Comparison of ENCODE assay signal across 25 mouse cellular contexts in genomic region chr16:38369992-38370484, GRCm38 (mm10). TPM values are rescaled to one million over a fixed set of nuclear protein-coding genes. Genes with fewer than 3 reads are reported as not detected.
DNase-seq lines count a peak whose midpoint lies in the region; ATAC-seq lines count a peak whose summit lies in the region.
"Had no signal": no experiment of that assay in that cellular context is flagged by ENCODE, and none has a peak within 500 bp of the region (broad histone marks: within the 10 kb centered on the region; RNA-seq: fewer than 3 reads in every experiment).

No protein-coding gene starts in this region.

- H3K9me3 ChIP-seq in heart, embryonic 10.5 days = no peaks in the 10 kb centered on the region
- H3K9me3 ChIP-seq in limb, embryonic 15.5 days = no peaks in the 10 kb centered on the region
- H3K9me3 ChIP-seq in limb, embryonic 10.5 days (replicated peaks) = no peaks in the 10 kb centered on the region
- H3K9me3 ChIP-seq in embryonic facial prominence, embryonic 10.5 days = no peaks in the 10 kb centered on the region
- H3K9me3 ChIP-seq in liver, embryonic 16.5 days (replicated peaks; ENCODE audit: control insufficient read depth, low read length) = no peaks in the 10 kb centered on the region
- H3K9me3 ChIP-seq: forebrain, embryonic 10.5 days; hindbrain, embryonic 12.5 days; neural tube, embryonic 12.5 days had no signal

- 72% methylated on average over 4 of the region's 4 CpGs for WGBS in heart, embryonic 10.5 days
- 74% methylated on average over 4 of the region's 4 CpGs for WGBS in limb, embryonic 15.5 days
- WGBS in limb, embryonic 10.5 days = 80% methylated on average over 4 of the region's 4 CpGs
- WGBS in embryonic facial prominence, embryonic 10.5 days = 76% methylated on average over 4 of the region's 4 CpGs
- 72% methylated on average over 4 of the region's 4 CpGs for WGBS in liver, embryonic 16.5 days (ENCODE audit: insufficient replicate concordance)

- DNase-seq in heart, embryonic 10.5 days (ENCODE audit: low spot score) = peak; percentile 57
- DNase-seq in heart, postnatal 4 days = no peak
- no peak for DNase-seq in limb, embryonic 10.5 days (ENCODE audit: low spot score)
- DNase-seq in embryonic facial prominence, embryonic 10.5 days (ENCODE audit: low spot score) = no peak
- DNase-seq in thymus, postnatal 0 days (ENCODE audit: low spot score) = no peak
- DNase-seq in spleen, postnatal 14 days (ENCODE audit: low spot score in 2 of 2) = no peak
- DNase-seq: cerebellum, adult 2 months; cerebellum, postnatal 36 days; kidney, adult 8-10 months; kidney, postnatal 25 days; left cerebral cortex, postnatal 4 days; lung, adult 2 months; lung, postnatal 36 days; thymus, postnatal 14 days had no signal

- peaks cover 70% of the 10 kb centered on the region for H3K36me3 ChIP-seq in heart, embryonic 10.5 days
- H3K36me3 ChIP-seq in limb, embryonic 15.5 days = no peaks in the 10 kb centered on the region
- H3K36me3 ChIP-seq in limb, embryonic 10.5 days = no peaks in the 10 kb centered on the region
- no peaks in the 10 kb centered on the region for H3K36me3 ChIP-seq in embryonic facial prominence, embryonic 10.5 days (replicated peaks)
- H3K36me3 ChIP-seq in liver, embryonic 16.5 days (ENCODE audit: control insufficient read depth, insufficient read depth) = no peaks in the 10 kb centered on the region
- H3K36me3 ChIP-seq: forebrain, embryonic 10.5 days; hindbrain, embryonic 12.5 days; neural tube, embryonic 12.5 days had no signal

- no peaks in the 10 kb centered on the region for H3K27me3 ChIP-seq in heart, embryonic 10.5 days (ENCODE audit: insufficient read depth, poor library complexity, severe bottlenecking)
- H3K27me3 ChIP-seq in limb, embryonic 15.5 days = no peaks in the 10 kb centered on the region
- no peaks in the 10 kb centered on the region for H3K27me3 ChIP-seq in limb, embryonic 10.5 days (ENCODE audit: low read depth, poor library complexity, severe bottlenecking)
- no peaks in the 10 kb centered on the region for H3K27me3 ChIP-seq in embryonic facial prominence, embryonic 10.5 days (replicated peaks; ENCODE audit: low read depth, poor library complexity, severe bottlenecking)
- no peaks in the 10 kb centered on the region for H3K27me3 ChIP-seq in liver, embryonic 16.5 days (ENCODE audit: control insufficient read depth, insufficient read depth, low read depth, low read length)
- H3K27me3 ChIP-seq: CH12.LX; hindbrain, embryonic 12.5 days; neural tube, embryonic 12.5 days had no signal

- no peak overlapping the region for H3K4me2 ChIP-seq in limb, embryonic 15.5 days
- no peak overlapping the region for H3K4me2 ChIP-seq in liver, embryonic 16.5 days (ENCODE audit: low read depth, low read length)
- H3K4me2 ChIP-seq: hindbrain, embryonic 12.5 days; midbrain, embryonic 11.5 days; neural tube, embryonic 12.5 days had no signal

- no peak overlapping the region for H3K9ac ChIP-seq in limb, embryonic 15.5 days
- no peak overlapping the region for H3K9ac ChIP-seq in liver, embryonic 16.5 days (ENCODE audit: low read depth, low read length)
- H3K9ac ChIP-seq: hindbrain, embryonic 12.5 days; neural tube, embryonic 12.5 days had no signal

- no peak for ATAC-seq in limb, embryonic 15.5 days (ENCODE audit: insufficient number of reproducible peaks, low FRiP score, low TSS enrichment, low read depth)
- no peak for ATAC-seq in liver, embryonic 16.5 days (ENCODE audit: low read depth)
- ATAC-seq: inflammation-experienced regulatory T-cells, adult 6 months had no signal

- peaks cover 60% of the 10 kb centered on the region for H3K4me1 ChIP-seq in heart, embryonic 10.5 days
- H3K4me1 ChIP-seq in limb, embryonic 15.5 days = no peaks in the 10 kb centered on the region; the same call in 1 of the 2 replicates
- H3K4me1 ChIP-seq in limb, embryonic 10.5 days = peaks cover 12% of the 10 kb centered on the region
- peaks cover 20% of the 10 kb centered on the region for H3K4me1 ChIP-seq in embryonic facial prominence, embryonic 10.5 days
- H3K4me1 ChIP-seq in liver, embryonic 16.5 days (ENCODE audit: control insufficient read depth, low read depth, low read length) = peaks cover 50% of the 10 kb centered on the region
- H3K4me1 ChIP-seq: hindbrain, embryonic 12.5 days; neural tube, embryonic 12.5 days had no signal

- H3K4me3 ChIP-seq in heart, embryonic 10.5 days = no peak overlapping the region
- H3K4me3 ChIP-seq in limb, embryonic 15.5 days = no peak overlapping the region
- H3K4me3 ChIP-seq in limb, embryonic 10.5 days = no peak overlapping the region
- H3K4me3 ChIP-seq in embryonic facial prominence, embryonic 10.5 days = no peak overlapping the region
- no peak overlapping the region for H3K4me3 ChIP-seq in liver, embryonic 16.5 days (ENCODE audit: low read depth, low read length)
- H3K4me3 ChIP-seq: forebrain, embryonic 10.5 days; hindbrain, embryonic 12.5 days; neural tube, embryonic 12.5 days had no signal

- peak overlapping the region; percentile 75 for H3K27ac ChIP-seq in heart, embryonic 10.5 days
- H3K27ac ChIP-seq in limb, embryonic 15.5 days = peak overlapping the region; percentile 27; the same call in 1 of the 2 replicates
- no peak overlapping the region for H3K27ac ChIP-seq in limb, embryonic 10.5 days
- 0 out of 2 replicates have a peak overlapping the region, but pooled peaks have one; percentile 35 for H3K27ac ChIP-seq in embryonic facial prominence, embryonic 10.5 days (replicated peaks)
- peak overlapping the region; percentile 98 for H3K27ac ChIP-seq in liver, embryonic 16.5 days (ENCODE audit: low read length)
- H3K27ac ChIP-seq: hindbrain, embryonic 12.5 days; neural tube, embryonic 12.5 days had no signal

RNA-seq across cellular contexts. Expression of gene Popdc2, which starts 8.0 kb away (rescaled TPM):
- 230 and 378 TPM in 2 replicates for polyA plus RNA-seq in heart, embryonic 10.5 days (2016; fragmentation: Nextera tagmentation; extraction: Ambion mirVana)
- 100 to 1,000 TPM; 764 to 831 TPM for total RNA-seq in heart, postnatal 4 days (2021)
- 3.2 and 8.5 TPM in 2 replicates for polyA plus RNA-seq in limb, embryonic 15.5 days (2015; fragmentation: Nextera tagmentation; extraction: Ambion mirVana)
- 1.3 and 3.1 TPM in 2 replicates for polyA plus RNA-seq in limb, embryonic 10.5 days (2016; fragmentation: Nextera tagmentation; extraction: Ambion mirVana)
- polyA plus RNA-seq in embryonic facial prominence, embryonic 10.5 days (2016; fragmentation: Nextera tagmentation; extraction: Ambion mirVana) = 2.1 and 2.7 TPM in 2 replicates
- 21.8 and 26.4 TPM in 2 replicates for polyA plus RNA-seq in liver, embryonic 16.5 days (2015; fragmentation: Nextera tagmentation; extraction: Ambion mirVana)
- 0.30 and 0.87 TPM in 2 replicates for polyA plus RNA-seq in thymus, postnatal 0 days (2015; fragmentation: Nextera tagmentation; extraction: Ambion mirVana)
- total RNA-seq: monocyte, adult 5-6 weeks had no signal

RNA-seq across cellular contexts. Expression of gene Gm21987, which starts 23.2 kb away (rescaled TPM):
- polyA plus RNA-seq in heart, embryonic 10.5 days (2016; fragmentation: Nextera tagmentation; extraction: Ambion mirVana) = 1.3 and 4.6 TPM in 2 replicates
- total RNA-seq in heart, postnatal 4 days (2021) = 1 to 10 TPM; 1.1 to 1.6 TPM
- 0.55 TPM in 1 of 2 replicates, not detected in the other for polyA plus RNA-seq in limb, embryonic 15.5 days (2015; fragmentation: Nextera tagmentation; extraction: Ambion mirVana)
- not detected in 2 replicates for polyA plus RNA-seq in limb, embryonic 10.5 days (2016; fragmentation: Nextera tagmentation; extraction: Ambion mirVana)
- polyA plus RNA-seq in embryonic facial prominence, embryonic 10.5 days (2016; fragmentation: Nextera tagmentation; extraction: Ambion mirVana) = not detected in 2 replicates
- not detected in 2 replicates for polyA plus RNA-seq in liver, embryonic 16.5 days (2015; fragmentation: Nextera tagmentation; extraction: Ambion mirVana)
- polyA plus RNA-seq in thymus, postnatal 0 days (2015; fragmentation: Nextera tagmentation; extraction: Ambion mirVana) = not detected in 2 replicates
- total RNA-seq: gastrocnemius, postnatal 14 days; left cerebral cortex, adult 18-20 months; left cerebral cortex, postnatal 4 days; monocyte, adult 5-6 weeks had no signal
- polyA plus RNA-seq: cerebellum, adult 2 months; forebrain, embryonic 10.5 days; hindbrain, embryonic 12.5 days; inflammation-experienced regulatory T-cells, adult 6 months; lung, adult 2 months; midbrain, embryonic 11.5 days; neural tube, embryonic 12.5 days had no signal

RNA-seq across cellular contexts. Expression of gene Cox17, which starts 23.2 kb away (rescaled TPM):
- polyA plus RNA-seq in heart, embryonic 10.5 days (2016; fragmentation: Nextera tagmentation; extraction: Ambion mirVana) = 287 and 339 TPM in 2 replicates
- total RNA-seq in heart, postnatal 4 days (2021) = 100 to 1,000 TPM; 203 to 222 TPM
- 104 and 121 TPM in 2 replicates for polyA plus RNA-seq in limb, embryonic 15.5 days (2015; fragmentation: Nextera tagmentation; extraction: Ambion mirVana)
- 119 and 132 TPM in 2 replicates for polyA plus RNA-seq in limb, embryonic 10.5 days (2016; fragmentation: Nextera tagmentation; extraction: Ambion mirVana)
- 128 and 133 TPM in 2 replicates for polyA plus RNA-seq in embryonic facial prominence, embryonic 10.5 days (2016; fragmentation: Nextera tagmentation; extraction: Ambion mirVana)
- 209 and 258 TPM in 2 replicates for polyA plus RNA-seq in liver, embryonic 16.5 days (2015; fragmentation: Nextera tagmentation; extraction: Ambion mirVana)
- polyA plus RNA-seq in thymus, postnatal 0 days (2015; fragmentation: Nextera tagmentation; extraction: Ambion mirVana) = 322 and 349 TPM in 2 replicates

RNA-seq across cellular contexts. Expression of gene Maats1, which starts 28.1 kb away (rescaled TPM):
- 0.06 and 0.12 TPM in 2 replicates for polyA plus RNA-seq in heart, embryonic 10.5 days (2016; fragmentation: Nextera tagmentation; extraction: Ambion mirVana)
- total RNA-seq in heart, postnatal 4 days (2021) = under 1 TPM in 1 of 2 experiments, not detected in 1; 0.09 TPM
- 0.11 TPM in 1 of 2 replicates, not detected in the other for polyA plus RNA-seq in limb, embryonic 15.5 days (2015; fragmentation: Nextera tagmentation; extraction: Ambion mirVana)
- polyA plus RNA-seq in limb, embryonic 10.5 days (2016; fragmentation: Nextera tagmentation; extraction: Ambion mirVana) = 0.10 TPM in 1 of 2 replicates, not detected in the other
- 0.17 and 0.19 TPM in 2 replicates for polyA plus RNA-seq in embryonic facial prominence, embryonic 10.5 days (2016; fragmentation: Nextera tagmentation; extraction: Ambion mirVana)
- 0.06 TPM in 1 of 2 replicates, not detected in the other for polyA plus RNA-seq in liver, embryonic 16.5 days (2015; fragmentation: Nextera tagmentation; extraction: Ambion mirVana)
- 0.10 and 0.20 TPM in 2 replicates for polyA plus RNA-seq in thymus, postnatal 0 days (2015; fragmentation: Nextera tagmentation; extraction: Ambion mirVana)
- total RNA-seq: gastrocnemius, postnatal 14 days; monocyte, adult 5-6 weeks had no signal
